Mouse (Mus musculus): Measurements from ENCODE around the gene Mapk6.

GRCm38 (mm10) chr9:75410868-75411487 is 1.2 kb upstream of the Mapk6 start:
- TF ChIP-seq POLR2A (IDR thresholded peaks at IDR 0.05; ENCODE audit: low read depth, low read length) (no peak), CTCF (conservative IDR thresholded peaks at IDR 0.05; ENCODE audit: insufficient read depth, insufficient read length, low read depth, low read length) (no peak)
